Mouse (Mus musculus) hindbrain, embryonic 14.5 days (tissue): ENCODE measurements around the gene Crabp1. TPM values are rescaled to one million over a fixed set of nuclear protein-coding genes. Genes with fewer than 3 reads are reported as not detected.

Source experiments
- ATAC-seq: fragments of 200-750 bp; cut with Nextera tagmentation; 2 replicates; pipeline ENCODE4 v1.8.0; 2017; ENCODE audit warnings: moderate number of reproducible peaks, mild to moderate bottlenecking, moderate TSS enrichment, moderate library complexity; ENCODE audit not compliant: low FRiP score
- DNase-seq: peaks from one replicate; pipeline ENCODE4 v3.0.0-alpha.2; 2015; ENCODE audit warnings: low spot score
- H3K27ac ChIP-seq: fragments of 300-500 bp; sonication (generic); 2 replicates; pipeline ENCODE4 v1.5.1; 2014; ENCODE audit warnings: mild to moderate bottlenecking, moderate library complexity
- H3K27me3 ChIP-seq: fragments of 300-500 bp; sonication (generic); 2 replicates; pipeline ENCODE4 v1.6.1; 2014; ENCODE audit warnings: mild to moderate bottlenecking, low read length, mixed read lengths; ENCODE audit not compliant: control insufficient read depth, insufficient read depth
- H3K36me3 ChIP-seq: fragments of 300-500 bp; sonication (generic); replicated peaks from 2 replicates; pipeline ENCODE4 v1.6.1; 2014; ENCODE audit not compliant: control insufficient read depth, insufficient read depth
- H3K4me1 ChIP-seq: fragments of 300-500 bp; sonication (generic); replicated peaks from 2 replicates; pipeline ENCODE4 v1.6.1; 2014; ENCODE audit warnings: antibody characterized with exemption, low read length, mixed read lengths; ENCODE audit not compliant: control insufficient read depth, insufficient read depth
- H3K4me2 ChIP-seq: fragments of 300-500 bp; sonication (generic); replicated peaks from 2 replicates; pipeline ENCODE4 v1.6.1; 2014; ENCODE audit warnings: mild to moderate bottlenecking, moderate library complexity
- H3K4me3 ChIP-seq: fragments of 300-500 bp; sonication (generic); replicated peaks from 2 replicates; pipeline ENCODE4 v1.5.1; 2014; ENCODE audit warnings: mild to moderate bottlenecking, low read length
- H3K9ac ChIP-seq: fragments of 300-500 bp; sonication (generic); 2 replicates; pipeline ENCODE4 v1.6.1; 2014
- H3K9me3 ChIP-seq: fragments of 300-500 bp; sonication (generic); 2 replicates; pipeline ENCODE4 v1.6.1; 2016; ENCODE audit warnings: low read length; ENCODE audit not compliant: control insufficient read depth
- WGBS: fragments of 180-500 bp; shearing (Covaris S2); extraction: QIAGEN DNeasy Blood & Tissue Kit; methylation state at CpG from one replicate; pipeline ENCODE4 v1.1.7; 2014; 5-methylcytosine and 5-hydroxymethylcytosine counted together
- polyA plus RNA-seq: library from polyadenylated mRNA; unstranded; fragments of >200 nt; fragmentation: Nextera tagmentation; extraction: Ambion mirVana; gene quantifications from 2 replicates; pipeline ENCODE4 v1.2.1, GENCODE M21; 2014

The Crabp1 gene
- polyA plus RNA-seq, 1 experiment from 2014 or later = 364 TPM

- Histone ChIP-seq H3K36me3 (no peaks in the 10 kb centered on the region), H3K4me1 (peaks cover 13% of the 10 kb centered on the region; the same call in 1 of the 2 replicates), H3K9ac (no peak overlapping the region), H3K27me3 (no peaks in the 10 kb centered on the region), H3K4me3 (no peak overlapping the region), H3K4me2 (no peak overlapping the region), H3K27ac (no peak overlapping the region), H3K9me3 (no peaks in the 10 kb centered on the region)
- WGBS = 16% methylated on average over 9 of the region's 9 CpGs
- DNase-seq (peak; percentile 82), ATAC-seq (no peak)
These were observed 28.3 kb upstream of the Crabp1 start for GRCm38 (mm10) chr9:54736284-54736701.

GRCm38 (mm10) chr9:54738376-54738775 is 26.2 kb upstream of the Crabp1 start:
- Histone ChIP-seq H3K27me3 (no peaks in the 10 kb centered on the region), H3K4me2 (no peak overlapping the region), H3K4me1 (peaks cover 5% of the 10 kb centered on the region; the same call in 1 of the 2 replicates), H3K9ac (no peak overlapping the region), H3K4me3 (no peak overlapping the region), H3K9me3 (no peaks in the 10 kb centered on the region), H3K27ac (no peak overlapping the region), H3K36me3 (no peaks in the 10 kb centered on the region)
- ATAC-seq (0 out of 2 replicates have a peak, but pooled peaks have one; percentile 35), DNase-seq (peak; percentile 76)
- 11% methylated on average over 3 of the region's 3 CpGs for WGBS

DNA sequence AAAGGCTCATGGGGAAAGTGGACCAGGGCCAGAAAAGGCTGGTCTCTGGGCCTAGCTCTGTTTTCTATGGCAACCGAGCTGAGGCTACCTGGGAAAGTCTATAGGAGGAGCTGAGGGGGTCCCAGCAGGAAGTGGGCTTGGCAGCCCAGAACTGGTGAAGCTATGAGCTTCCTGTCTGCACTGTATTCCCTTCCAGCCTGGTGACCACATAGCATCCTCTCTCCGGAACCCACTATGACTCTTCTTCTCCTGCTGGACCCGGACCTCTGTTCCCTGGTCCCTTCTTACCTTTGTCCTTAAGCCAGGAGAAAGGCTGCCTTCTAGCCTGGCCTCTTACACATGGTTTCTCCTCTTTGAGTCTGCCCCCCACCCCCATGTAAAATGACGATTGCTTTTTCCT is 20.7 kb upstream of the Crabp1 start:
- 86% methylated on average over 4 of the region's 4 CpGs for WGBS
- Histone ChIP-seq H3K9me3 (no peaks in the 10 kb centered on the region), H3K27ac (no peak overlapping the region), H3K36me3 (no peaks in the 10 kb centered on the region), H3K4me3 (no peak overlapping the region), H3K4me2 (no peak overlapping the region), H3K27me3 (no peaks in the 10 kb centered on the region), H3K4me1 (peaks cover 4% of the 10 kb centered on the region; the same call in 1 of the 2 replicates), H3K9ac (no peak overlapping the region)
- ATAC-seq = no peak
- DNase-seq = no peak

GRCm38 (mm10) chr9:54745740-54746370 is 18.7 kb upstream of the Crabp1 start:
- H3K27me3 ChIP-seq = no peaks in the 10 kb centered on the region
- peaks cover 4% of the 10 kb centered on the region; the same call in 1 of the 2 replicates for H3K4me1 ChIP-seq
- DNase-seq (no peak), ATAC-seq (peak; percentile 73; the same call in 1 of the 2 replicates)
- H3K36me3 ChIP-seq = no peaks in the 10 kb centered on the region
- 14% methylated on average over 13 of the region's 13 CpGs for WGBS
- no peak overlapping the region for H3K4me2 ChIP-seq
- H3K4me3 ChIP-seq = no peak overlapping the region
- H3K9ac ChIP-seq = no peak overlapping the region
- H3K27ac ChIP-seq = no peak overlapping the region
- no peaks in the 10 kb centered on the region for H3K9me3 ChIP-seq

DNA sequence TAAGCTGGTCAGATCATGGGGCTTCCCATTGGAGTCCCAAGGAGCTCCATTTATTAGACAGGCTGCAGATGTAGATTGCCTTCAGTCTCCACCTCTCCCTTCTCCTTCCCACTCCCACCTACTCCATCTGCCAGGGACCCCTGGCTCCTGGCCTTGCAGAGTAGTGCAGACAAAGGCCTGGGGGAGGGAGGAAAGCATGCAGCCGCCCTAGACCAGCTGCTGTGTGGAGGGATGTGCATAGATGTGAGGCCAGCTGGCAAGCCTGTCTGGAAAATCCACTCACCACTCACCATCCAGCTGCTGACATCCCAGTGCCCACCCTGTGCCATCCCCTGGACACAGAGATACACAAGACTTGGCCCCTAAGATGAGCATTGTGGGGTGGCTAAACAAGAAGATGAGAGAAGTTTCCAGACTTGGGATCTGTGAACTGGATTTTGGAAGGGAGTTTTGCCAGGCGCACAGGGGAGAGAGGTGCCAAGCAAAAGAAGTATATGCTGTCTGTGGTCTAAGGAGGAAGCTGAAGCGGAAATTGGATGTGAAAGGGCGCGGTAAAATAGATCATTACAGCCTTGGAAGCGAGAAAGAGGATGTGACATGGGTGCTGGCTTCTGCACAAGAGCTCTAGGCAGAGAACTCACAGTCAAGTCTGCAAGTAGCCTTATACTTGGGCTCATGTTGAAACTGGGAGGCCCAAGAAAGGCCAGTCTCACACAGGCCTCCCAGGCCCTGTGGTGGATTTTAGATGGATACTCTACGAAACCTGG is 14.2 kb upstream of the Crabp1 start:
- no peak for ATAC-seq
- Histone ChIP-seq H3K4me1 (peaks cover 20% of the 10 kb centered on the region), H3K9me3 (no peaks in the 10 kb centered on the region), H3K27me3 (no peaks in the 10 kb centered on the region), H3K9ac (no peak overlapping the region), H3K4me3 (no peak overlapping the region), H3K4me2 (no peak overlapping the region), H3K27ac (no peak overlapping the region), H3K36me3 (no peaks in the 10 kb centered on the region)
- 79% methylated on average over 7 of the region's 7 CpGs for whole genome bisulfite sequencing
- no peak for DNase-seq

DNA sequence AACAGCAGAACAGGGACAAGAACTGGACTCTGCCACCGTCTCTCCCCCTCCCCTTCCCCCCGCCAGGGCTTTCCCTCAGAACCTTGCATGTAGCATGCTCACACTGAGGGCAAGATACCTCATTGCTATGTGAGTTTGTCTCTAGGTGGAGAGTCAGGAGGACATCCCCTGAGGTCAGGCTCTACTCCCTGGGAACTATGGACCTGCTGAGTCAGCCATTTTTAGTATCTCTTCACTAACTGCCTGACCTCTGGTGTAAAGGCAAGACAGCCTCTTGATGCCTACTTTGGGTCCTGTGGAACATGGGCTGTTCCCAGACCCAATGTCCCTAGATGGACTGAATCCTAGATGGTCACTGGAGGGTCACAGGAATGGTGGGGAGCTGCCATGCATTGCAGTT is 12.9 kb upstream of the Crabp1 start:
- H3K36me3 ChIP-seq = no peaks in the 10 kb centered on the region
- H3K27me3 ChIP-seq = no peaks in the 10 kb centered on the region
- ATAC-seq = no peak
- peaks cover 16% of the 10 kb centered on the region for H3K4me1 ChIP-seq
- no peaks in the 10 kb centered on the region for H3K9me3 ChIP-seq
- H3K9ac ChIP-seq = no peak overlapping the region
- DNase-seq = no peak
- WGBS = 60% methylated on average over 2 of the region's 2 CpGs
- H3K4me2 ChIP-seq = no peak overlapping the region
- no peak overlapping the region for H3K27ac ChIP-seq
- no peak overlapping the region for H3K4me3 ChIP-seq

DNA sequence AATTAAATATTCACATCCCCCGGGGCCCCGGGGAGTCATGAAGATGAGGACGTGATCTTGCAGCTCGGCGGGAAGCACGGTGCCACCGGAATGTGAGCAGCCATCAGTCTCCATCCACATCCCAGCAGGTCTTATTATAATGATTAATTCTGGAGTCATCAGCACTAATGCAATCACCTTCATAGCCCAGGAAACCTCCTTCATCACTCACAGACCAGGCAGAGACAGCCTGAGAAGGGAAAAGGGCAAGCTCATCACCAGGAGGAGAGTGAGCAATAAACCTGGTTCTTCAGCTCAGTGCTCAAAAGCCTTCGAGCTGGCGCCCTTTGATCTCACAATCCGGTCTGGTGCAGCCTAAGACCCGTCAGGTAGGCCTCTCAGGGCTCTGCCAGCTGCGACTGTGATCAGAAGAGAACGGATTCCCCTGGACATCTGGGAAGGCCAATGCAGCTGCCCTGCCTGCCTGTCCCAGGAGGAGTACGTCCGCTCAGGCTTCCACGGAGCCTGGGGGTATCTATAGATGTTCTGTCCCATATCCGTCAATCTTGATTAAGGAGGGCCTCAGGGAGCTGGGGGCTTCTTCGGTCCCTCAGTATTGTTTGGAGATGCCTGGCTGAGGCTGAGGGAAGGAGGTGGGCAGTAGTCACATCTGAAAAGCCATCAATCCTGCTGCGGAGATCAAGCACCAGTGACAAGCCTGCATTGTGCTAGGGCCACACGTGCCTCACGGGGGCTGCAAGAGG is 12.2 kb upstream of the Crabp1 start:
- Histone ChIP-seq H3K4me1 (peaks cover 16% of the 10 kb centered on the region), H3K36me3 (no peaks in the 10 kb centered on the region), H3K9me3 (no peaks in the 10 kb centered on the region), H3K27ac (peak overlapping the region; percentile 64), H3K9ac (no peak overlapping the region), H3K4me2 (peak overlapping the region; percentile 17; the same call in 1 of the 2 replicates), H3K4me3 (no peak overlapping the region), H3K27me3 (no peaks in the 10 kb centered on the region)
- DNase-seq (peak; percentile 45), ATAC-seq (peak; percentile 65)
- 10% methylated on average over 21 of the region's 21 CpGs for WGBS

GRCm38 (mm10) chr9:54752944-54753295 is 11.6 kb upstream of the Crabp1 start:
- ATAC-seq = no peak
- H3K4me1 ChIP-seq = peaks cover 16% of the 10 kb centered on the region

DNA sequence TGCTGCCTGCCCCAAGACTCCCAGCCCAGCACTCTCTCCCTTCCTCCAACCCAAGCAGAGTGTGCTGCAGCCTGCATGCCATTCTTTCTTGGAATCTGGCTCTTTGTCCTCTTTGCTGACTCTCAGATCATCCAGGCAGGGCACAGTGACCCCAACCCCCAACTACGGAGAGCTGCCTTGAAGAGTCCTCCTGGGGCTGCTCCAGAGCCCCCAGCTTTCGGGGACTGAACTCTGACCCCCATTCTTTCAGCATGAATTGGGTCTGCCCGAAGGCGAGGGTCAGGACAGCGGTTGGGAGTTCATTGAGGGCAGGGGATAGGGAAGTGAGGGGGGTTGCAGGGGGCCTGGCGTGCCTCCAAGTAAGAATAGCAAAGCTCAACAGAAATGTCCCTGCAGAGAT is 5.0 kb upstream of the Crabp1 start:
- ATAC-seq = no peak
- WGBS = 8% methylated on average over 6 of the region's 6 CpGs
- DNase-seq = no peak

More at GRCm38 (mm10) chr9:54752944-54753295, 11.6 kb upstream of the Crabp1 start:
- 33% methylated on average over 11 of the region's 11 CpGs for WGBS
- Histone ChIP-seq H3K4me3 (no peak overlapping the region), H3K27ac (peak overlapping the region; percentile 64; the same call in 1 of the 2 replicates), H3K4me2 (0 out of 2 replicates have a peak overlapping the region, but pooled peaks have one; percentile 17), H3K27me3 (no peaks in the 10 kb centered on the region), H3K36me3 (no peaks in the 10 kb centered on the region), H3K9me3 (no peaks in the 10 kb centered on the region), H3K9ac (no peak overlapping the region)
- no peak for DNase-seq

More for the DNA sequence above, 5.0 kb upstream of the Crabp1 start:
- no peaks in the 10 kb centered on the region for H3K9me3 ChIP-seq
- peaks cover 22% of the 10 kb centered on the region for H3K27me3 ChIP-seq
- no peak overlapping the region for H3K27ac ChIP-seq
- no peak overlapping the region for H3K4me3 ChIP-seq
- no peak overlapping the region for H3K9ac ChIP-seq
- H3K4me1 ChIP-seq = 0 out of 2 replicates have a peak, but pooled peaks cover 4% of the 10 kb centered on the region
- H3K36me3 ChIP-seq = no peaks in the 10 kb centered on the region
- no peak overlapping the region for H3K4me2 ChIP-seq
